Mouse (Mus musculus): Measurements from ENCODE around the gene Tmem184a. TPM values are rescaled to one million over a fixed set of nuclear protein-coding genes. Genes with fewer than 3 reads are reported as not detected.

Tmem184a gene
- polyA plus RNA-seq (2012; rRNA removed; ENCODE audit: low replicate concordance) = 0.23 and 14.0 TPM in 2 replicates

DNA sequence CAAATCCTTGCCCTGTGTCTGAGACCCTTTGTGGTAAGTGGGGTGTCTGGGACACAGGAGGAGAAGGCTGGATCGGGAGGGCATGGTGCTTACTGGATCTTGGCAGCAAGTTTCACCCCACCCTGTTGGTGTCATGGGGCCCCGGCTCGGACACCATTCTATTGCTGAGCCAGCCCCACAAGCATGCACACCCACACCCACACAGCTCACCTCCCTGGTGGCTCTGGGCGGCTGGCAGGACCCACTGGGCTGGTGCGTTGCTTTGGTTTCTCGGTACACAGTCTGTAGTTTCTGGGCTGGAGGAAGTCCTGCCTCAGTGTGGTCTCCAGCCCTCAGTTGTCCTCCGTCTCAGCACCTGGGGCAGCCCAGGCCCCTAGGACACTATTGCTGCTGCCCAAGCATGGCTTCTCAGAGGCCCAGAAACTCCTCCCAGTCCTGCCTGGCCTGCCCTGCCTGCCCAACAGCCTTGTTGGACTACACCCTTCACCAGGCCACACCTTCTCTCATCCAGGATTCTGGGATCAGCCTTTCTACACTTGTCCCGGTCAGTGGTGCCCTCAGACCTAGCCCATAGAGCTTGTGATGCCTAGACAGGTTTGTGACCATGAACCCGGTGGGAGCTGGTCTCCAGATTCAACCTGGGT, at the start of gene Tmem184a:
Gene Tmem184a, minus strand, starts transcription at position 380 of the 644 bp plus-strand sequence.

GRCm38 (mm10) chr5:139826357-139827055, 6.8 kb upstream of the Tmem184a start, which contains the start of the genes Gm26938 and Psmg3:
Gm26938 (minus strand) TSS chr5:139826407.
Psmg3 (minus strand) TSS chr5:139826885.

DNA sequence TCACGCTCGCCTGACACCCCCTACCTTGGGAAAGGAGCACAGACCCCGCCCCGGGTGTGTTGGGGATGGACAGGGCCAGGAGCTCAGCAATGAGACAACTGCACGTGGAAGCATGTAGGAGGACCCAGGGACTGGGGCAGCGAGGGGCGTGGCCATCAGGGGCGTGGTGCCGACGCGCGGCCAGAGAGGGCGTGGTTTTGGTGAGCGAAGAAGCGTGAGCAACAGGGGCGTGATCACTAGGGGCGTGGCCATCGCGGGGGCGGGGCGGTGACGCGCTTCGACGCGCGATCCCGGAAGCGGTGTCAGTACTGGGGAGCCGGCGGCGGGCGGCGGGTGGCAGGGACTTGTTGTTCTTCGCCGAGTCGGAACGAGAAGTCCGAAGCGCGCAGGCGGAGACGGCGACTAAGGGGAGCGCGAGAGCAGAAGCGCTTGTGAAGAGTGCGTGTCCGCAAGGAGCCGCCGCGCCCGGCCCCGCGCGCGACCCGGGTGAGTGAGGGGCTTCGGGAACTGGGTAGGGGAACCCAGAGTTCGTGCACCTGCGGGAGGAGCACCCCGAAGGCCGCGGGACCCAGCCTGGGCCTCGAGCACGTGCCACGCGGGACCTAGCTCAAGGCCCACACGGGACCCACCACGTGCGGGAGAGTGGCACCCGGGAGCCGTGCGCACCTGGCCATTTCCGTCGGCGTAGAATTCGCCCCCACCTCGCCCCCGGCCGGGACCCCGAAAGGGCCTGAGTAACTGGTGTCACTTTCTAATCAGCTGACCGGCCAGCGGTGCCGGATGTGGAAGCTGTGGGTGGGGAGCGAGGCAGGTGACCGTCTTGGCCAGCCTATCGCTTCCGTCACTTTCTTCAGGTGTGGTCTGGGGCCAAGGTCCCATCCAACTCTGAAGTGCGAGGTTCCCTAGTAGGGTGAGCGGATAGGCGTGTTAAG, 28.2 kb downstream of the Tmem184a start, which contains the start of gene Mafk:
Gene Mafk, plus strand, starts transcription at position 287 of the 932 bp plus-strand sequence.

GRCm38 (mm10) chr5:139775216-139775926, 44.3 kb downstream of the Tmem184a start, which contains the start of gene Ints1:
Ints1 (minus strand) TSS chr5:139775674.

Other genes starting within 250 kb of the Tmem184a start
- 4.5 and 6.7 TPM in 2 replicates for gene Micall2, start 83.6 kb downstream of the Tmem184a start, polyA plus RNA-seq (2012; rRNA removed; ENCODE audit: low replicate concordance)
- 35.6 and 71.3 TPM in 2 replicates for gene Ints1, start 44.2 kb downstream of the Tmem184a start, polyA plus RNA-seq (2012; rRNA removed; ENCODE audit: low replicate concordance)
- gene Mafk, start 28.4 kb downstream of the Tmem184a start, polyA plus RNA-seq (2012; rRNA removed; ENCODE audit: low replicate concordance) = 15.7 and 21.2 TPM in 2 replicates
- gene Gm26938, start 6.5 kb upstream of the Tmem184a start, polyA plus RNA-seq (2012; rRNA removed; ENCODE audit: low replicate concordance) = not detected in 2 replicates
- gene Psmg3, start 7.0 kb upstream of the Tmem184a start, polyA plus RNA-seq (2012; rRNA removed; ENCODE audit: low replicate concordance) = 23.8 and 33.7 TPM in 2 replicates
- gene Elfn1, start 88.0 kb upstream of the Tmem184a start, polyA plus RNA-seq (2012; rRNA removed; ENCODE audit: low replicate concordance) = 0.69 and 0.80 TPM in 2 replicates

Measured in subcutaneous adipose tissue, adult 2 months (tissue).